Mouse (Mus musculus) neutrophil, adult 5-6 weeks (primary cell): Measurements from ENCODE around the gene Plppr1. TPM values are rescaled to one million over a fixed set of nuclear protein-coding genes. Genes with fewer than 3 reads are reported as not detected.

Experiments used
- ATAC-seq: fragments of 151-379, 151-347 bp; 2 replicates; pipeline ENCODE4 v1.8.0; 2017; ENCODE audit warnings: mild to moderate bottlenecking, moderate TSS enrichment; ENCODE audit not compliant: insufficient number of reproducible peaks, poor library complexity, low FRiP score, severe bottlenecking; ENCODE audit errors: extremely low read depth
- total RNA-seq: library from RNA; stranded (forward); fragments of 200-1000 nt; gene quantifications from 2 replicates; pipeline ENCODE4 v1.2.3, GENCODE M21; 2017

The Plppr1 gene
- total RNA-seq, 1 experiment from 2014 or later, result not detected

DNA sequence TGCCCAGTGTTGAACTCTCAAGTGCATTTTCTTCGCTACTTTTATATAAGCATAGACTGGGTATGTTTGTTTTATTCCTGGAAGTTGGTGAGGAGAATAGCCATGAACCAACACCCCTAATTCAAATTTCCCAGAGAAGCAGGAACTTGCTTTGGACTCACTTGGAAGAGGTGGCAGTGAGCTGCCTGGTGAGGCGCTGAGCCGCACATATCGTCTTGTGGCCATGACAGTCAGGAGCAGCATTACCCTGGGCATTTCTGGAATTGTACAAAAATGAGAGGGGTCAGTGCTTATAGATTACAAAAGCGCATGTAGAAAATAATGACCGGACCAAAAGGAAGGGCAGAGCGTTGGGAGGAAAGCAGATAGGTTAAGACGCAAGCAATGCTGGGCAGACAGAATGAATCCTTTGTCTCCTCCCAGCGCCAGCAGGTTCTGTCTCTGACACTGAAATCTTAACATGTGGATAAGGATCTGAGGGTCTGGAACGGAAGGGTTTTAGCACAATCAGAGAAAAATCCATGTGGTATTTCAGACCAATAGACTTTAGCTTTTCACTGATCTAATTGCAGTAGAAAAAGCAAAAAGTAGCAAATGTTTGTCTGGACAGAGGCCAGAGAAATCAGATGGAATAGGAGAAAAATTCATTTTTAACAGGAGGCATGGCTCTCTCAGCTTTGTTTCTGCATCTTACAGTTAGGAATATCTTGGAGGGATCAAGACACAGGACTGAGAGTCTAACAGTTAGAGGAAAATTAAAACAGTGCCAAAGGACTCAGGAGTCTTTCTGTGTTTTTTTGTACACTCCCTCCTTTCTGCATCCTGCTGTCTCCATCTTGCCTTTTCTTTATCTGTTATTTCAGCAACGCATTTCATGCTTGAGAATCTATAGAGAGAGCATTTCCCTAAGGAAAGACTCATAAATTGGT, 153.8 kb downstream of the Plppr1 start:
- ATAC-seq, result no peak

DNA sequence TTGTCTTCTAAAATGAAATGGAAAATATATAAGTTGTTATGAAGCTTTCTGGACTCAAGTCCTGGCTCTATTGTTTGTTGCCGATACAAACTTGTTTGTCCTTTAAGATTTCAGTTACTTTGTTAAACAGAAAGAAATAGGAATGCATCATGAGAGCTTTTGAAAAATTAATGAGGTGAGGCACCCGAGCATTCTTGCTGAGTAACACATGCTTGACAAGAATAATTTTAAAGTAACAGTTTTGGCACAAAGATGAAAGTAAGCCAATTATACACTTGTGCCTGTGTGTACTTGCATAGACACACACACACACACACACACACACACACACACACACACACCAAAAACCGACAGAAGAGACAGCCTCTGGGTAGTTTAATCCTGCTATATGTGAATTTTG, 155.3 kb downstream of the Plppr1 start:
- no peak for ATAC-seq

- no peak for ATAC-seq
Measured at GRCm38 (mm10) chr4:49223501-49223900, 164.4 kb downstream of the Plppr1 start.

DNA sequence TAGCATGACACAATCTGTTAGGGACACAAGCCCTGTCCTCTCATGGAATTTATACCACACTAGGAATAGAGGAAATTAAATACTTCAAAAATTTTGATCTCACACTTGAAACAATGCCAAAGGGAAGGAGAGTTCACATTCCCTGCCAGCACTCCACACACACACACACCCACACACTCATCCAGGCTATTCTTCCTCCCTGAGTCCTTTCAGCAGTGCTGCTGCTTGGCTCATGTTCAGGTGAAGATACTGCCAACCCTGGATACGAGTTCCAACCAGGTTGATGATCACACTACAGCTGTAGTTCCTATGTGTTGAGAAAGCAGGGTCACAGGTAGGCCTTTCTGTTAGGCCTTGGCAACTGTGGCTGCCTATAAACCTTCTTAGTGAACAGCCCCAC, 165.9 kb downstream of the Plppr1 start:
- no peak for ATAC-seq

- no peak for ATAC-seq
Measured at GRCm38 (mm10) chr4:49232206-49233031, 173.3 kb downstream of the Plppr1 start.

GRCm38 (mm10) chr4:49233032-49233406, 173.9 kb downstream of the Plppr1 start:
- no peak for ATAC-seq

DNA sequence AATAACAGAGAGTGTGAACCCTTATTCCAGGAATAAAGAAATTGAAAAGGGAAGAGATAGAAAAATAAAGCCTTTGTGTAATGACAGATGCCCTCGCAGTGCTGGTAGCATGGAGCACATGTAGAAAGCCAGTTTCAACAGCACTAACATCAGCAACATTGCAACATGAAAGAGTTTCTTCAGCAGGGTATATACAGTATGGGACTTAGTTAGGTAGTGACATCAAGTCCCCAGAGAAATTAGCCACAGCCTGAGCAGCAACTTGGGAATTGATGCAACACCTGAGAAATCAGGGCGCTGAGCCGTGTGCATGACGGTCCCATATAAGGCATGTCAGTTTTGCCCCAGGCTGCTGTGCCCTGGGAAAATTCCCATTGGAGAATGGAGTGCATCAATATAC, 179.0 kb downstream of the Plppr1 start:
- ATAC-seq, result no peak

DNA sequence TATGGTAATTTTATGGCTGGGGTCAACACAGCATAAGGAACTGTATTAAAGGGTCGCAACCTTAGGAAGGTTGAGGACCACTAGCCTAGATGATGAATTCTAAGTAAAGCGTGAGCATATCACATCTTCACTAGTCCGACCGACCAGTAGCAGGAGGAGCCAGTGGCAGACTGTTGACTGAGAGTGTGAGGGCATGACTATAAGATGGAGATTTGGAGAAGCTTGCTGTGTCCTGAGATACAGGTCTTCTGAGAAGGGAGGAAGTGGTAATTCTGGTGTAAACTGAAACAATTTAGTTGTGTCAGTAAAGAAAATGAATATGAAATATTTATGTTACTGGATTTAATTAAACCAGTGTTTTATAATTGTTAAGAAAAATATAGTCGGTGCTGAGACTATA, 180.4 kb downstream of the Plppr1 start:
- no peak for ATAC-seq

GRCm38 (mm10) chr4:49244791-49245190, 185.7 kb downstream of the Plppr1 start:
- ATAC-seq, result no peak

- ATAC-seq, result no peak
Measured at GRCm38 (mm10) chr4:49245274-49245673, 186.2 kb downstream of the Plppr1 start.

- ATAC-seq, result no peak
Measured at GRCm38 (mm10) chr4:49251262-49251661, 192.2 kb downstream of the Plppr1 start.

DNA sequence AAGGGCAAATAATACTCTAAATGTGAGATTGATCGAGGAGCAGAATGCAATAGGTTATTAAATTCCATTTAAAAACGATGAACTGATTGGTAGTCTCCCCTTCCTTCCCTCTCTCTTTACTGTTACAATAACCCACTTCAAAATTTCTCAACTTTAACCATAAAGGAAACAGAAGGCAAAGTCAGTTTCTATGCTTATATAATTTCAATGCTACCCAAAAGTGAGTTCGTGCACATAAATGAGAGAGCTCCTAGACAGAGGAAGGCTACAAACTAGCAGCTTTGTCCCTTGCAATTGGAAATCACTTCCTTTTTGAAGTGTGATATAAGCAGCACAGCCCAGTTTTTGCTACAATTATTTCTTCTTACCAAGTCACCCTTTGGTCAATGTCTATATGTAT, 193.1 kb downstream of the Plppr1 start:
- no peak for ATAC-seq

GRCm38 (mm10) chr4:49278515-49278914, 219.4 kb downstream of the Plppr1 start:
- no peak for ATAC-seq

- ATAC-seq, result peak; percentile 42; the same call in 1 of the 2 replicates
Measured at GRCm38 (mm10) chr4:49284692-49285291, 225.7 kb downstream of the Plppr1 start.

GRCm38 (mm10) chr4:49285340-49286196, 226.5 kb downstream of the Plppr1 start:
- peak; percentile 50; the same call in 1 of the 2 replicates for ATAC-seq

- ATAC-seq, result no peak
Measured at GRCm38 (mm10) chr4:49286197-49286492, 227.1 kb downstream of the Plppr1 start.

DNA sequence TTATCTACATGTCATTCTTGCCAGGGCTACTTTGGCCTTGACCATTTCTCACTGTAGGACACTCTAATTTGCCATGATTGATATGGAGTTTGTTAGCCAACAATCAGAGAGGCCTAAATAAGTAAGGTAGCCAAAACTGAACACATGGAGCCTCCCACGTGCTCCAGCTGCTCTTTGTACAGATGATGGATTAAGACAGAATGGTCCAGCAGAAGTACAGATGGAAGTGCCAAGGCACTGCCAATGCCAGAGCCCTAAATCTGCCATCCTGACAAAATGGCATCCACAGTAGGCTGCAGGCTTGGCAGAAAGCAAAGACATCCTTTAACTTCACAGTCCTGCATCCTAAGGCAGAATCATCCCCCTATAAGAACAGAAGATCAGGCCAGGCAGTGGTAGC, 237.4 kb downstream of the Plppr1 start:
- ATAC-seq, result no peak

GRCm38 (mm10) chr4:49299576-49299975, 240.5 kb downstream of the Plppr1 start:
- ATAC-seq, result no peak
